Mouse (Mus musculus): ENCODE data around the gene 2310061I04Rik.

2310061I04Rik gene

GRCm38 (mm10) chr17:35915538-35916296, 18.5 kb upstream of the 2310061I04Rik start:
- DNase-seq (ENCODE audit: low read depth), result no peak

- DNase-seq (ENCODE audit: low read depth), result no peak
These were observed 17.7 kb upstream of the 2310061I04Rik start for GRCm38 (mm10) chr17:35914975-35915374.

- peak; percentile 94 for DNase-seq (ENCODE audit: low read depth)
These were observed 12.7 kb upstream of the 2310061I04Rik start, which contains the start of gene Atat1 for GRCm38 (mm10) chr17:35909919-35910369. TSS of gene Atat1 (minus strand) at chr17:35910075.

GRCm38 (mm10) chr17:35909186-35909918, 12.1 kb upstream of the 2310061I04Rik start:
- DNase-seq (ENCODE audit: low read depth), result no peak

- no peak for DNase-seq (ENCODE audit: low read depth)
These were observed 10.4 kb upstream of the 2310061I04Rik start for GRCm38 (mm10) chr17:35907609-35908008.

- DNase-seq (ENCODE audit: low read depth), result no peak
These were observed 8.4 kb upstream of the 2310061I04Rik start for GRCm38 (mm10) chr17:35905587-35905986.

- no peak for DNase-seq (ENCODE audit: low read depth)
These were observed 6.7 kb upstream of the 2310061I04Rik start for GRCm38 (mm10) chr17:35903992-35904355.

- DNase-seq (ENCODE audit: low read depth), result no peak
These were observed 6.2 kb upstream of the 2310061I04Rik start for GRCm38 (mm10) chr17:35903343-35903991.

- no peak for DNase-seq (ENCODE audit: low read depth)
These were observed 3.4 kb upstream of the 2310061I04Rik start for GRCm38 (mm10) chr17:35900636-35901035.

GRCm38 (mm10) chr17:35897644-35898573, 678 bp upstream of the 2310061I04Rik start:
- no peak for DNase-seq (ENCODE audit: low read depth)

- no peak for DNase-seq (ENCODE audit: low read depth)
These were observed 9.5 kb downstream of the 2310061I04Rik start for GRCm38 (mm10) chr17:35887725-35888124.

GRCm38 (mm10) chr17:35883777-35884176, 13.5 kb downstream of the 2310061I04Rik start:
- DNase-seq (ENCODE audit: low read depth), result no peak

GRCm38 (mm10) chr17:35882924-35883323, 14.3 kb downstream of the 2310061I04Rik start:
- no peak for DNase-seq (ENCODE audit: low read depth)

- peak; percentile 96 for DNase-seq (ENCODE audit: low read depth)
These were observed 17.8 kb downstream of the 2310061I04Rik start, which contains the start of gene Dhx16 for GRCm38 (mm10) chr17:35879245-35880057. TSS of gene Dhx16 (plus strand) at chr17:35879819.

- no peak for DNase-seq (ENCODE audit: low read depth)
These were observed 22.5 kb downstream of the 2310061I04Rik start for GRCm38 (mm10) chr17:35874721-35875120.

- peak; percentile 74 for DNase-seq (ENCODE audit: low read depth)
These were observed 23.3 kb downstream of the 2310061I04Rik start for GRCm38 (mm10) chr17:35873774-35874519.

GRCm38 (mm10) chr17:35870884-35871696, 26.1 kb downstream of the 2310061I04Rik start:
- peak; percentile 34 for DNase-seq (ENCODE audit: low read depth)

- no peak for DNase-seq (ENCODE audit: low read depth)
These were observed 26.9 kb downstream of the 2310061I04Rik start for GRCm38 (mm10) chr17:35870151-35870883.

Measured in c-Kit-positive CD71-positive TER-119-negative erythroid progenitor cells, embryonic 14.5 days (primary cell).